Mouse (Mus musculus): ENCODE results near the gene Ankfn1.
A peak's percentile ranks its signal among the peaks of the same experiment; 100 is the strongest.

Ankfn1 gene

GRCm38 (mm10) chr11:89579111-89579510, 198.3 kb downstream of the Ankfn1 start:
- no peak for DNase-seq (ENCODE audit: low spot score)

- peak; percentile 7 for DNase-seq (ENCODE audit: low spot score)
Measured at GRCm38 (mm10) chr11:89574269-89574838, 203.1 kb downstream of the Ankfn1 start.

- DNase-seq (ENCODE audit: low spot score), result no peak
Measured at GRCm38 (mm10) chr11:89569391-89570145, 207.9 kb downstream of the Ankfn1 start.

GRCm38 (mm10) chr11:89568246-89568645, 209.2 kb downstream of the Ankfn1 start:
- DNase-seq (ENCODE audit: low spot score), result no peak

- no peak for DNase-seq (ENCODE audit: low spot score)
Measured at GRCm38 (mm10) chr11:89551441-89551840, 226.0 kb downstream of the Ankfn1 start.

- no peak for DNase-seq (ENCODE audit: low spot score)
Measured at GRCm38 (mm10) chr11:89550921-89551320, 226.5 kb downstream of the Ankfn1 start.

- DNase-seq (ENCODE audit: low spot score), result no peak
Measured at GRCm38 (mm10) chr11:89548786-89549185, 228.7 kb downstream of the Ankfn1 start.

GRCm38 (mm10) chr11:89546164-89546563, 231.3 kb downstream of the Ankfn1 start:
- DNase-seq (ENCODE audit: low spot score), result peak; percentile 83

GRCm38 (mm10) chr11:89544856-89545817, 232.3 kb downstream of the Ankfn1 start:
- peak; percentile 49 for DNase-seq (ENCODE audit: low spot score)

- no peak for DNase-seq (ENCODE audit: low spot score)
Measured at GRCm38 (mm10) chr11:89538376-89538775, 239.1 kb downstream of the Ankfn1 start.

GRCm38 (mm10) chr11:89527800-89528430, 249.5 kb downstream of the Ankfn1 start:
- no peak for DNase-seq (ENCODE audit: low spot score)

GRCm38 (mm10) chr11:89515501-89515901, 262.0 kb downstream of the Ankfn1 start:
- peak; percentile 16 for DNase-seq (ENCODE audit: low spot score)

- DNase-seq (ENCODE audit: low spot score), result peak; percentile 39
Measured at GRCm38 (mm10) chr11:89508675-89509324, 268.7 kb downstream of the Ankfn1 start.

GRCm38 (mm10) chr11:89506595-89507245, 270.7 kb downstream of the Ankfn1 start:
- no peak for DNase-seq (ENCODE audit: low spot score)

GRCm38 (mm10) chr11:89505046-89505445, 272.4 kb downstream of the Ankfn1 start:
- DNase-seq (ENCODE audit: low spot score), result no peak

- no peak for DNase-seq (ENCODE audit: low spot score)
Measured at GRCm38 (mm10) chr11:89501796-89502195, 275.7 kb downstream of the Ankfn1 start.

GRCm38 (mm10) chr11:89500961-89501360, 276.5 kb downstream of the Ankfn1 start:
- DNase-seq (ENCODE audit: low spot score), result no peak

- DNase-seq (ENCODE audit: low spot score), result no peak
Measured at GRCm38 (mm10) chr11:89481084-89481483, 296.4 kb downstream of the Ankfn1 start.

GRCm38 (mm10) chr11:89476927-89477326, 300.5 kb downstream of the Ankfn1 start:
- no peak for DNase-seq (ENCODE audit: low spot score)

- no peak for DNase-seq (ENCODE audit: low spot score)
Measured at GRCm38 (mm10) chr11:89476047-89476446, 301.4 kb downstream of the Ankfn1 start.

- no peak for DNase-seq (ENCODE audit: low spot score)
Measured at GRCm38 (mm10) chr11:89472871-89473270, 304.6 kb downstream of the Ankfn1 start.
